Mouse (Mus musculus) Patski (cell line): ENCODE data around the gene Duoxa1. TPM values are rescaled to one million over a fixed set of nuclear protein-coding genes. Genes with fewer than 3 reads are reported as not detected.

Source experiments
- ATAC-seq: fragments of 100-300 bp; one replicate; pipeline ENCODE4 v1.8.0; 2021
- CTCF ChIA-PET: fragments of 350-600 bp; sonication (Branson Sonifier 250); formaldehyde crosslinking; loops from one replicate; lab custom pipeline; 2022; ENCODE audit warnings: inconsistent platforms; lab: Charles Lee
- POLR2A ChIA-PET: fragments of 350-600 bp; sonication (Branson Sonifier 250); formaldehyde crosslinking; loops from one replicate; lab custom pipeline; 2022; ENCODE audit warnings: antibody characterized with exemption, inconsistent platforms; lab: Charles Lee
- DNase-seq: peaks from one replicate; pipeline ENCODE4 v3.0.0-alpha.2; 2011; ENCODE audit warnings: low read depth, low spot score
- H3K27me3 ChIP-seq: fragments of 371-371 bp; one replicate; pipeline ENCODE4 v1.5.1; 2021
- CTCF ChIP-seq: fragments of 100-300 bp; IDR thresholded peaks from one replicate; pipeline ENCODE4 v1.5.1; 2021
- in situ Hi-C: fragments of 300-500 bp; cut with MboI; formaldehyde crosslinking; loops from 3 replicates; pipeline ENCODE4 v1.11.1; 2018; ENCODE audit warnings: low pct_unique_long_range_greater_than_20kb, mixed read lengths
- polyA plus RNA-seq: library from polyadenylated mRNA; unstranded; gene quantifications from one replicate; pipeline ENCODE4 v1.2.3, GENCODE M21; 2021

Gene Duoxa1
- polyA plus RNA-seq, 1 experiment from 2014 or later = 0.05 TPM

DNA sequence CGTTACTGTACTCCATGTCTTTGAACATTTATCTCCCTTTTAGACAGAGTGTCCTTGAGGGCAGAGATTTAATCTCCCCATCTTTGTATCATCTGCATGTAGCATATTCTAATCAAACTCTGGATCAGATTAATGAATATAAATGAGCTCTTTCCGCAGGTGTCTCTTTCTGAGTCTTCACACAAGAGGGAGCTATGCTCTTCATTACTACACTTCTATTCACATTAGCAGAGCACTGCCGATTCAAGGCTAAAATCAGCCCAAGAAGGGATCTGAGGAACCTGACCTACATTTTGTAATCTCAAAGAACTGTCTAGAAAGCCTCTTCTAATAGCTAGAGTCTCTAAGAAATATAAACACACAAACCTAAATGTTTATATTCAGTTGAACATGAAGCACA lies 3.9 kb downstream of the Duoxa1 start:
- TF ChIP-seq CTCF = peak; percentile 36
- DNase-seq (no peak), ATAC-seq (no peak)
- ChIA-PET CTCF (interaction anchor here (0.7 to 2.4 kb wide), 11 partner anchors 11 to 114 kb away, joined by 3 to 10 read pairs (median 3); partner anchors contain the start of gene Shf), POLR2A (interaction anchor here (1.1 kb wide), 1 partner anchor 71 kb away, joined by 4 read pairs; no protein-coding TSS in a partner anchor)
- H3K27me3 ChIP-seq = no peaks in the 10 kb centered on the region
- in situ Hi-C loops = loop anchor here (5.0 kb wide), 1 partner anchor 68 kb away; no protein-coding TSS in a partner anchor

DNA sequence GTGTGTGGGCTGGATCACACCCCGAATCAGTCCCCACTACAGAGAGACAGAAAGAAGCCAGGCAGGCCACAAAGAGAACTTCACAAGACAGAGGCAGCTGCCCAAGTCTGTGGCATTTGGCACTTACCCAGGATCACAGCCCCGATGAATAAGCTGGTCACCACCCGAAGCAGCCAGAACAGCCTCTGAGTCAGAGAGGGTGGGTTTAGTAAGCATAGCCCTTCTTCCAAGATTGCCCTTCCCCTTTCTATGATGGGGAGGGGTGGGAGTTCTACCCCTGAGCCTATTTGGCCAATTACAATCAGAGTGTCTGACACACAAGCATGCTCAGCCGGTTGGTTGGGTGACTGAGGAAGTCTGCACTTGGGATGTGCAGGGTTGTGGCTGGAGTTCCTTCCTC lies 7.3 kb downstream of the Duoxa1 start:
- ChIA-PET CTCF (interaction anchor here (1.1 kb wide), 1 partner anchor 70 kb away, joined by 3 read pairs; no protein-coding TSS in a partner anchor), POLR2A (no interaction called here)
- peak; percentile 60 for DNase-seq
- ATAC-seq = peak; percentile 62
- in situ Hi-C loops = no loop called here
- no peaks in the 10 kb centered on the region for H3K27me3 ChIP-seq
- no peak for TF ChIP-seq CTCF

DNA sequence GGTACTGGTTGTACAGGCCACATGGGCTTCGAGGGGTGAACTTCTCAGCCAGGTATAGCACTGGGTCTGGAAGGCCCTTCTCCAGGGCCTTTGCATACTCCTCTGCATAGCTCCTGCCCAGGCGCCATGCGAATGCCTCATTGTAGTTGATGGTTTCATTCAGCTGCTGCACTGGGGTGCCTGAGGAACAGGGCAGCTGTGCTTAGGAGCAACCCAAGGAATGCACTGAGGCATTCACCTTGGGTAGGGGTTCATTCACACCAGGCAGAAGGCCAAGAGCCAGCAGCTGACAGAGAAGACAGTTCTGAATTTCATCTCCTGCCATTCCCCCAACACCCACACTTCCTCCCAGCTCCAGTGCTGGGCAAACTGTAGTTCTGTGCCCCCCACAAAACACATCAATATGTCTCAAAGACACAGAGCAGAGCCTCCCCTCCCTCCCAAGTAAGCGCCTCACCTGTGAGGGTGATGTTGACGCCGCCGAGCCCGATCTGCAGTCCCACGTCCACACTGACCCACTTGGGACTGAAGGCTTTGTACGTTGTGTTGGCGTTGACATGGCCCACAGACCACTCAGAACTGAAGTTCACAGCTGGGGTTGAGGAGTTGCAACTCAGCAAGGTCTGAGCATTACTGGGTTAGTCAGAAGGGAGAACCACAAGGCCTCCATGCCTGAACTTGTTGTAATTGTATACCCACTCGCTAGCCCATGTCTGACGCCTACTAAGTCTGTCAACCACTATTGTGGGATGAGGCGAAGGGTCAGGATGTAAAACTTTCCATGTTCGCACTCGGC lies 8.2 kb downstream of the Duoxa1 start:
- CTCF ChIA-PET = interaction anchor here (0.9 to 1.1 kb wide), 2 partner anchors 69 to 110 kb away, joined by 3 read pairs; no protein-coding TSS in a partner anchor
- H3K27me3 ChIP-seq = peaks cover 3% of the 10 kb centered on the region
- ATAC-seq (no peak), DNase-seq (no peak)
- POLR2A ChIA-PET = no interaction called here
- TF ChIP-seq CTCF = no peak
- in situ Hi-C loops = no loop called here

DNA sequence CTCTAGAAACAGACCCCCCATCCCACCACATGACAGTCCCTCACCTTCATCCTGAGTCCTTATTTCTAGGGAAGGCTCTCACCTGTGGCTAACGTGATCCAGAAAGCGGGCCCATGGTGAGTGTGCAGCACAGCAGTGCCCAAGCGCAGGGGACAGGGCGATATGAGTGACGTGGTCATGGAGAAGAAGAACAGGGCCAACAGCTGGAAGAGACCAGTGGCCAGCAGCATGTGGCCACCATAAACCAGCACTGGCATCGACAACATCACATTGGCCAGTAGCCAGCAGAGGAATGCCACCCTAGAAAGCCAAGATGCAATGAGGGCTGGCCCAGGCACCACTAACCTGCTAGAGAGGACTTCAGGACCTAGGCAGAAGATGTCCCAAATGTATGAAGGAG lies 9.0 kb downstream of the Duoxa1 start:
- POLR2A ChIA-PET = no interaction called here
- ATAC-seq = no peak
- peaks cover 10% of the 10 kb centered on the region for H3K27me3 ChIP-seq
- in situ Hi-C loops = no loop called here
- CTCF ChIA-PET = interaction anchor here (0.9 to 2.5 kb wide), 4 partner anchors 14 to 109 kb away, joined by 3 to 11 read pairs (median 3); no protein-coding TSS in a partner anchor
- DNase-seq = no peak
- TF ChIP-seq CTCF = no peak

DNA sequence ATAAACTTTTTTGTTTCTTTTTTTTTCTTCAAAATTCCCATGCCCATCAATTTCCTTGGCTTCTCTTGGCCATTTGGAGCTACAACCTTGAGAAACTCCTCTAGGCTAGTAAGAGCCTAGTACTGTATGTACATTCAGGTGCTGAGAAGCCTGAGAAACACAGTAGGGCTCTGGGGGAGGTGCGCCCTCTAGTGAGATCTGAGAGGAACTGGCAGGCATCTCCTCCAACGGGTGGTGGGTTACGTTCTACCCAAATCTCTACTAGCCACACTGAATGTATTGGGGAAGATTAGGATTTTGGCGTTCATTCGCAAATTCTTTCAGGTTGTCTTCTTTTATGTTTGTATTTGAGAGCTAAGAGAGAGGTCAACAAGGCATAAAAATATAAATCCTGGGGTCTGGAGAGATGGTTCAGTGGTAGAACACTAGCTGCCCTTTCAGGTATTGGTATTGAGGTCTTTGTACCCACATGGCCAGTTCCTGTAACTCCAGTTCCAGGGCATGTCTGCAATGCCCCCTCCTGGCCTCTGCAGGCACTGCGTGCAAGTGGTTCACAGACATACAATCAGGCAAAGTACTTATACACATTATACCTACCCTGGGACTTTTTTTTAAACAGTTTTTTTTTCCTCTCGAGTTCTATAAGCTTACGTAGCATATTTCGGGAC lies 10.8 kb downstream of the Duoxa1 start:
- CTCF ChIA-PET = interaction anchor here (0.8 to 2.5 kb wide), 25 partner anchors 9 to 279 kb away, joined by 3 to 11 read pairs (median 4); partner anchors contain the start of gene Duox1
- in situ Hi-C loops = no loop called here
- TF ChIP-seq CTCF = no peak
- POLR2A ChIA-PET = no interaction called here
- DNase-seq (no peak), ATAC-seq (peak; percentile 55)
- H3K27me3 ChIP-seq = peaks cover 24% of the 10 kb centered on the region

DNA sequence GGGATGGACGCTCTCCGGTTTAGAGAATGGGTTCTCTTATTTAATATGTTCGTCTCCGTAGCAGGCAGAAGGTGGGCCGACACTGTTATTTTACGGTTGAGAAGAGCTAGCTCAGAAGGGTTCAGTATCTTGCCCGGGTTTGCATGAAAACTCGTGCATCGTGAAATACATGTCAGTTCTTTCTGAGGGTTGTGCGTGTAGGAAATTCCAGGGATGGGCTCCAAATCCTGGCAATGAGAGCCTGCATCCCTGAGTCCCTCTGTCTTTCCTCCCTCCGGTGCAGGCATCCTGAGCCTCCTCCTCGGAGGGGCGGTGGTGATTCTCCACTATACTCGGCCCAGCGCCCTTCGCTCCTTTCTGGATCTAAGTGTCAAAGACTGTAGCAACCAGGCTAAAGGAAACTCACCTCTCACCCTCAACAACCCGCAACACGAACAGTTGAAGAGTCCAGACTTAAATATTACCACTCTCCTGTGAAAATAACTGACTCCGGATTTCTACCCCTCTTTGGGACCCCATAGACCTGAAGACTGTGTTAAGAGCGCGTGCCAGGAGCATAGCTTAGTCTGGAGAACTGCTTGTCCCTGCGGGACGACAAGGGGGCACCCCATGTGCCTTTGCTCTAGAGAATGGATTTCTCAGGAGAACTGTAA lies 11.5 kb downstream of the Duoxa1 start:
- POLR2A ChIA-PET = no interaction called here
- in situ Hi-C loops = no loop called here
- ATAC-seq = no peak
- no peak for DNase-seq
- H3K27me3 ChIP-seq = peaks cover 31% of the 10 kb centered on the region
- CTCF ChIA-PET = interaction anchor here (0.9 to 2.5 kb wide), 20 partner anchors 8 to 133 kb away, joined by 3 to 11 read pairs (median 5); no protein-coding TSS in a partner anchor
- TF ChIP-seq CTCF = no peak

DNA sequence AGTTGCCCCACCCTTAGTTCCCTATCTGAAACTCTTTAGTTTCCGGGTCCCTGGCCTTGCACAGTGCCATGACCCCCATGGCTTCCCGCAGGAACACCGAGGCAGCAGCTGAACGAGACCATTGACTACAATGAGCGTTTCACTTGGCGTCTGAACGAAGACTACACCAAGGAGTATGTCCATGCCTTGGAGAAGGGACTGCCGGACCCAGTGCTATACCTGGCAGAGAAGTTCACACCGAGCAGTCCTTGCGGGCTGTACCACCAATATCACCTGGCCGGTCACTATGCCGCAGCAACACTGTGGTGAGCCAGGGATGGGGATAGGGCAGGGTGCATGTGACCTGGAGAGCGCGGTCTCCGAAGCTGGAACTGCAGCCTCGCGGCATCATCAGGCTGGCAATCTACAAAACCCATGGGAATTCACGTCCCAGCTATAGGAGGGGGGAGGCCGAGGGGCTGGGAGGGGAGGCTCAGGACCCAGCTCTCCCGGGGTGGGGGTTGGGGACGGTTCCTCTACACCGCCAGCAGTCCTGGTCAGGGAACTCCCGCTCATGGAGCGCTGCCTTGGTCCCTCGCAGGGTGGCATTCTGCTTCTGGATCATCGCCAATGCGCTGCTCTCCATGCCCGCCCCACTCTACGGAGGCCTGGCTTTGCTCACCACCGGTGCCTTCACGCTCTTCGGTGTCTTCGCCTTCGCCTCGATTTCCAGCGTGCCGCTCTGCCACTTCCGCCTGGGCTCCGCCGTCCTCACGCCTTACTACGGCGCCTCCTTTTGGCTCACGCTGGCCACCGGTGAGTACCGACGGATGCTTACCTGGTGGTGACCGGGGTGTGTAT lies 12.2 kb downstream of the Duoxa1 start:
- DNase-seq (no peak), ATAC-seq (no peak)
- ChIA-PET POLR2A (no interaction called here), CTCF (no interaction called here)
- peaks cover 31% of the 10 kb centered on the region for H3K27me3 ChIP-seq
- in situ Hi-C loops = no loop called here
- no peak for TF ChIP-seq CTCF

DNA sequence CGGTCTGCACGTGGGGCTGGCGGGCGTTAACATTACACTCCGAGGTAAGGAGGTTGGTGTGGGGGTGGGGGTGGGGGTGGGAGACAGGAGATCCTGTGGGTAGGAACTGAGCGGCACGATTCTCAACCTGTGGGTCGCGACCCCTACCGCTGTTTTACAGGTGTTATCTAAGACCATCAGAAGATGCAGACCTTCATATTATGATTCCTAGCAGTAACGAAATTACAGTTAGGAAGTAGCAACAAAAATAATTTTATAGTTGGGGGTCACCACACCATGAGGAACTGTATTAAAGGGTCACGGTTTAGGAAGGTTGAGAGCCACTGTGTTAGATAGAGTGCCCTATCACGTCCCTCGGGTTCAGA lies 12.9 kb downstream of the Duoxa1 start:
- DNase-seq = no peak
- POLR2A ChIA-PET = no interaction called here
- CTCF ChIA-PET = no interaction called here
- in situ Hi-C loops = no loop called here
- ATAC-seq = no peak
- H3K27me3 ChIP-seq = peaks cover 31% of the 10 kb centered on the region
- no peak for TF ChIP-seq CTCF

DNA sequence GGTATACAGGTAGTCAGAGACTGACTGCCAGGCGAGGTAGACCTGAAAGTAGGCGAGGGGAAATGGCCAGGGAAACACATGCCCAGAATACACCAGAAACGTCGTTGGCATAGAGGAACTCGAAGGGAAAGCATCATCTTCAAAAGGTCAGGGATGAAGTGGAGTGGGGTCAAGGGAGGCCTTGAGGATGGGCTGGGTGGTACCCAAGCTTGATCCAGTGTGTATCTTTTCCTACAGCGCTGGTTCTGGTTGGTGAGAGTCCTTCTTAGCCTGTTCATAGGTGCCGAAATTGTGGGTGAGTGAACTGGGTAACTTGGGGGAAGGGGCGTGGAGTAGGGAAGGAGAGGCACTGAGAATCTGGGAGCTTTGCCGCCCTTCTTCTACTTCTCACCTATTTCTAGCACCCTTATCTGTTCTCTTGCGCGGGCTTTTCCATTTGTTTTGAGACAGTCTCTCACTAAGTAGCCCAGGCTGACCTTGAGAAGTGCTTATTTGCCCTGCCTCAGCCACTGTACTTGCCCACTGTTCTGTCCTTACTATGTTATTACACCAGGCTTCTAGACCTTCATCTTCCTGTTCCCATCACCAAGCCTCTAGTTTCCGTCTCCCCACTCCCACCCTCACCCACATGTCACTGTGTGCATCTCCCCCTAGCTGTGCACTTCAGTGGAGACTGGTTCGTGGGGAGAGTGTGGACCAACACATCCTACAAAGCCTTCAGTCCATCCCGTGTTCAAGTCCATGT lies 13.4 kb downstream of the Duoxa1 start:
- DNase-seq (no peak), ATAC-seq (no peak)
- no peak for TF ChIP-seq CTCF
- in situ Hi-C loops = no loop called here
- peaks cover 31% of the 10 kb centered on the region for H3K27me3 ChIP-seq
- CTCF ChIA-PET = no interaction called here
- POLR2A ChIA-PET = no interaction called here
